ENCODE assay signal across 19 mouse cellular contexts in the genomic region with DNA sequence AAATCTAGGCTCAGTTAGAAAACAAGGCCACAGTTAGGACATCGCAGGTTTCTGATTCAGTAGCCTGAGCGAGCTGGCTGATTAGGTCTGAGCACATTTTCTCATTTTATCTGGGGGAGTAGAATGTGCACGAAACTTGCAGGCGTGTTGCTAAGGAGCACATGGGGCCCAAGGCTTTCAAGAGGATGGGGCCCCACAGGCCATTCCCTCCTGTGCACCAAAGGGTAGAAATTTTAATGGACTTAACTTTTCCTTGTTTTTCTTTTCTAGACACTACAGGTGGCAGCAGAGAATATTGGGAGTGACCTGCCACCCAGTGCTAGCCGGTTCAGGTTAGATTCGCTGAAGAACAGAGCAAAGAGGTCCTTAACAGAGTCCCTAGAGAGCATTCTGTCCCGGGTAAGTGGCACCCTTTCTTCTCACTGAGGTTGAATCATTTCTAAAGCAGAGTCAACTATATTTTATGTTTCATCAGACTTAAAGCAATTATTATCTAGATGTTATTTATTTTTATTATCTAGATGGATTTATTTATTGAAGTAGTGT.
"Had no signal": no experiment of that assay in that cellular context is flagged by ENCODE, and none has a peak within 500 bp of the region (broad histone marks: within the 10 kb centered on the region; RNA-seq: fewer than 3 reads in every experiment).

No protein-coding gene starts in this region.

- H3K27ac ChIP-seq: liver, embryonic 14.5 days; midbrain, embryonic 10.5 days; midbrain, embryonic 12.5 days; neural tube, embryonic 13.5 days; neural tube, embryonic 15.5 days had no signal

- H3K4me1 ChIP-seq: midbrain, embryonic 12.5 days; neural tube, embryonic 13.5 days had no signal

- ATAC-seq: midbrain, embryonic 16.5 days had no signal

- H3K4me2 ChIP-seq: lung, embryonic 14.5 days; midbrain, embryonic 12.5 days; neural tube, embryonic 13.5 days; neural tube, embryonic 15.5 days had no signal

- DNase-seq: lung, adult 18-20 months; lung, embryonic 14.5 days; lung, postnatal 4 days; midbrain, embryonic 14.5 days; retina, postnatal 1 day; right cerebral cortex, adult 18-20 months; right cerebral cortex, postnatal 25 days; right cerebral cortex, postnatal 4 days; spleen, adult 18-20 months; thymus, adult 18-20 months; thymus, postnatal 14 days; thymus, postnatal 36 days had no signal

- H3K9me3 ChIP-seq: midbrain, embryonic 10.5 days; midbrain, embryonic 12.5 days; neural tube, embryonic 13.5 days; neural tube, embryonic 15.5 days had no signal

- H3K4me3 ChIP-seq: midbrain, embryonic 10.5 days; midbrain, embryonic 12.5 days; myocyte; neural tube, embryonic 13.5 days; neural tube, embryonic 15.5 days had no signal

- H3K9ac ChIP-seq: liver, embryonic 14.5 days; lung, embryonic 14.5 days; midbrain, embryonic 12.5 days; neural tube, embryonic 13.5 days; neural tube, embryonic 15.5 days had no signal

- H3K27me3 ChIP-seq: midbrain, embryonic 12.5 days; neural tube, embryonic 13.5 days; neural tube, embryonic 15.5 days had no signal
